Mouse (Mus musculus): ENCODE measurements around the gene Qrfp.
A peak's percentile ranks its signal among the peaks of the same experiment; 100 is the strongest.

Qrfp gene

GRCm38 (mm10) chr2:31810444-31810843, at the start of gene Qrfp:
Qrfp (minus strand) TSS chr2:31810580.
- no peak for DNase-seq

DNA sequence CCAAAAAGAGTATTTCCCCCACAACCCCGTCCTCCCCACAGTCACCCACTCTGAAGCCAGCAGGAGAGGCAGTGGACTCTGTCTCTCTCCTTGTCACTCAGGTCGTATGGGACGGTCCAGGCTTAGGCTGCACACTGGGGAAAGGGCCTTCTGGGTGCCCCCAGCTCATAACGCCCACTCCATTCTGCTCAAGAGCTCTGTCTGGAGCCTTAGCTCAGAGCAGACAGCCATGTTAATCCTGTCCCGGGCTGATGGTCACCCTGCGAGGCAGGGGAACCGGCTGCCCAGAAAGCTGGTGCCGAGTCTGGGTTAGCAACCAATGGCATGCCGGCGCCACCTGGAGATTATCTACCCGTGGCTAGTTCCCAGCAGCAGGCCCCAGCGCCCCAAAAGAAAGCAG, 48.1 kb upstream of the Qrfp start:
- DNase-seq, result no peak

- DNase-seq, result no peak
These were observed 46.8 kb upstream of the Qrfp start for GRCm38 (mm10) chr2:31857180-31857579.

DNA sequence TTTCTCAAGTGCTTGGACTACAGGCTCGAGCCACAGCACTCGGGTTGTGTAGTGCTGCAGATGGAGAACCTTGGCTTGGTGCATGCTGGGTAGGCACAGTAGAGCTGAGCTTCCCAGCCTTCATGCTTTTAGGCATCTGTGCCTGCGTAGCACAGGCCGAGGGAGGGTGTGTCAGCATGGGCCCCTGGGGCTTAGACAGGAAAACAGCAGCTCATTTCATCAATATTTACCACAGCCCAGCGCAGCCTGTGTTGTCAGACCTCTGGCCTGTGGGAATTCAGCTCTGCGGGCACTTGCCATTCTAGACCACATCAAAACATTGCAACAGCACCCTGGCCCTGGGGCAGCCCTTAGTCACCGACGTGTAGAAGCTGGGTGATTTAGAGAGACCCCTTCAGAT, 45.6 kb upstream of the Qrfp start:
- no peak for DNase-seq

DNA sequence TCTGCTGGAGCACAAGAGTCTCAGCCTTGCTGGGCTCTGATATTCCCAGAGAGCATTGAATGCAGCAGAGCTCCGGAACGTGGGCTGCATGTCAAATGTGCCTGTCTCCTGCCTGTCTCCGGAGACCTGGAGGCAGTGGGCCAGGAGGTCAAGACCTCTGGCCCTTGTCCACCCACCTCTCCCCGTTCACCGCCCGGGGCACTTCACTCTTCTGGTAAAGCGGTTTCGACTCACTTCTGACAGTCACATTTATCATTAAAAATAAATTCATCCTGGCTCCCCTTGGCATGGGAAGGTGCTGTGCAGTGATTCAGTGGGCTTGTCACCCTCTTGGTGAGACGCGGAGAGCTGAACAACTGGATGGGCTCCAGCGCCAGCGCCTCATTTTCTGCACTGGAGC, 39.8 kb upstream of the Qrfp start:
- no peak for DNase-seq

DNA sequence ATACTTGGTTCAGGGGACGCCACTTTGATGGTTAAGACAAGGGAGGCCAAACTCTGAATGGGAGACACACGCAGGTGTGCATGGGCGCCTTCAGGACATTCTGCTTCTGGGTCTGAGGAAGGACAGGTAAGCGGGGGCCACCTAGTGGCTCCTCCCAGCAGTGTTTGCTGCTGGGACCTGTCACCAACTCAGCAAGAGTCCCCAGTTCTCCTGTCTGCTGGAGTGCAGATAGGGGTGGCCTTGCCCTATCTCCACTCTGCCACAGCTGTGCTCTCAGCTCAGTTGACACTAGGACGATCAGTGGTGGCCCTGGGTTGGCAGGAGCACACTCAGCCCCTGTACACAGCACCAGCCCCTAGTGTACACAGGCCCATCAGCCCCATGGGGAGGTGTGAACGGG, 37.5 kb upstream of the Qrfp start:
- peak; percentile 29 to 60 for DNase-seq

DNA sequence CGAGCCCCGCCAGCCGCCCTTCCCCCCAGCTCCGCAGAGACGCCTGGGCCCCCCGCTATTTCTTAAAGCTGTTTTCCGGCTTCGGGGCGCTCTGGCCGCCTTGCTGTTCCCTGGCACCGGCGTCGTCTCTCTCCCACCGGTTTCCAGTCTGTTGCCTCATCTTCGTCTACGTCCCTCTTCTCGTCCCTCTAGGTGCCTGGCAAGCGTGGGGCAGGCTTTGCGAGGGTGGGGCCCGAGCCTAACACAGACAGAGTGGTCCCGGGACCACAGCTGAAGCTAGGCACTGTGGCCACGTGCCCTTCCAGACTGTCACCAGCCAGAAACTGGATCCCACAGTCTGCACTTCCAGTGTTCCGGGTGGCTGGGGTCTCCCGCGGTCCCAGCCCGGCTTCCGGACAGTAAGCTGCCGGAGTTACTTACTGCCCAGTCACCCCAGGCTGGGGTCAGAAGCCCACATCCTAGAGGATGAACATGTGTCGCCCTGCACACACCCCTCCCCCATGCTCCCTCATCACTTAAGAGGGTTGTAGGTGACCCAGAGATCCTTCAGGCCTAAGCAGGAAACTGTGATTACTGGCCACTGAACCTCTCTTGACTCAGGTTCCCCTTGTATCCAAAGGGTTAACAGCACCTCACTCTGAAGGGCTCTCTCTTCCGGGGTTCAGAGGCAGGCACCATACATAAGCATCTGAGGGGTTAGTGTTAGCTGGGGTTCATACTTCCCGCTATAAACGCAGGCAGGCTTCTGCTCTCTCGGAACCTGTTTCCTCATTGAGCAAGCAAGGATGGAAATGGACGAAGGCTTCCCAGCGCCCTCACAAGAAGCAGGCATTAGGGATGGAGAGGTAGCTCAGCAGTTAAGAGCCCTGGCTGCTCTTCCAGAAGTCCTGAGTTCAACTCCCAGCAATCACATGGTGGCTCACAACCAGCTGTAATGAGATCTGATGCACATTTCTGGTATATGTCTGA, 36.6 kb upstream of the Qrfp start:
- DNase-seq, result no peak

DNA sequence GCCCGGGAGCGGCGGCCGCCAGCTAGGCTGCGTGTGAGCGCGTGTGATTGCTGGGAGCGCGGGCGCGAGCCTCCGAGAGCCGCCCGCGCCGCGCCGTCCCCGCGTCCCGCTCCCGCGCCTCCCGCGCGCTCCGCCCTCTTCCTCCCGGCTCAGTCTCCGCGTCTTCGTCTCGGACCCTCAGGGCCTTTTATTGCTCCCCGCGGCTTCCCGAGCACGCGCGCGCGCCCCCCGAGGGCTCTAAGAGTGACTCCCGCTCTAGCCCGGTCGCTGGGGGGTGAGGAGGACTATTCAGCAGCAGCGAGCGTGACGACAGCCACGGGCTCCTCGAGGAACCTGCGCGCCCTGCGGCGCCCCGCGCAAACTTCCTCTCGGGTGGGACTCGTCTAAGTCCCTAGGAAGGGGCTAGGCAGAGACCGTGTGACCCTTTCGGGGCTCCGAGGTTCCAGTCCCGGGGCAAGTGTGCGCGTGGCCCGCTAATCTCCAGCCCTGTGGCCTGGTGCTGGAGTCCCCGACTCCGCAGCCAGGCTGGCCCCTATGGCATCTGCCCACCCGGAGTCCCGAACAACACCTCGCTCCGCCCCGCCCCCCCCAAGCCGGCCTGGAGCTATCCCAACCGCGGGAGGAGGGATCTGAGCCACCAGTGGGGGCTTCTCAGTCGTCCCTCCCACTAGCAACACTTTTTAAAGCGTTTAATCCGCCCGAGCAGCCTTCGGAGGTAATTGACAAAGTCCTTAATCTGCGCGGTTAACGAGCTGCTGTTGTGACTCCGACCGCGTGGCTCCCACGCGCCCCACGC, 35.7 kb upstream of the Qrfp start, which contains the start of gene Fibcd1:
Gene Fibcd1 (minus strand): TSS at position 110 of the 796 bp plus-strand sequence.
- DNase-seq, result no peak

- no peak for DNase-seq
These were observed 35.1 kb upstream of the Qrfp start for GRCm38 (mm10) chr2:31845512-31845895.

DNA sequence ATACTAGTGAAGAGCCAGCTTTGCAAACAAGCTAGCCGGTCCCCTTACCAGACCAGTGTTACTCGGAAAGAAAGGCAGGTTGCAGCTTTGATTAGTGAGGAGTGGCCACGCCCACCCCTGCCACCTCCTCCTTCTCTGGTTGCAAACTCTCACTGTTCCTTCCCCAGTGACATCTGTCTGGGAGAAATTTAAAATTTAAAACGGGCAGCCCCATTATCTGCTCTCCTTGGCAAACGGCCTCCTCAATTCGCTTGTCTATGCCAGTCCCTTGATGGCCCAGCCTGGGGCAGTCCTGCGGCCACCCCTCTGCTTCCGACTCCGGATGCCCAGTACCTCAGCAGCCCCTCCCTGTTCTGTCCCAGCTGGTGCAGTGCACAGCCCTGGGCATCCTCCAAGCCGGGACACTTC, 34.4 kb upstream of the Qrfp start:
- DNase-seq, result no peak

- DNase-seq, result peak; percentile 23 to 33
These were observed 28.5 kb upstream of the Qrfp start for GRCm38 (mm10) chr2:31838868-31839267.

- no peak for DNase-seq
These were observed 26.6 kb upstream of the Qrfp start for GRCm38 (mm10) chr2:31836985-31837384.

GRCm38 (mm10) chr2:31836091-31836490, 25.7 kb upstream of the Qrfp start:
- DNase-seq, result peak; percentile 50 to 72

GRCm38 (mm10) chr2:31828311-31828825, 18.0 kb upstream of the Qrfp start:
- no peak for DNase-seq

GRCm38 (mm10) chr2:31827877-31828276, 17.5 kb upstream of the Qrfp start:
- peak; percentile 49 to 60 for DNase-seq

DNA sequence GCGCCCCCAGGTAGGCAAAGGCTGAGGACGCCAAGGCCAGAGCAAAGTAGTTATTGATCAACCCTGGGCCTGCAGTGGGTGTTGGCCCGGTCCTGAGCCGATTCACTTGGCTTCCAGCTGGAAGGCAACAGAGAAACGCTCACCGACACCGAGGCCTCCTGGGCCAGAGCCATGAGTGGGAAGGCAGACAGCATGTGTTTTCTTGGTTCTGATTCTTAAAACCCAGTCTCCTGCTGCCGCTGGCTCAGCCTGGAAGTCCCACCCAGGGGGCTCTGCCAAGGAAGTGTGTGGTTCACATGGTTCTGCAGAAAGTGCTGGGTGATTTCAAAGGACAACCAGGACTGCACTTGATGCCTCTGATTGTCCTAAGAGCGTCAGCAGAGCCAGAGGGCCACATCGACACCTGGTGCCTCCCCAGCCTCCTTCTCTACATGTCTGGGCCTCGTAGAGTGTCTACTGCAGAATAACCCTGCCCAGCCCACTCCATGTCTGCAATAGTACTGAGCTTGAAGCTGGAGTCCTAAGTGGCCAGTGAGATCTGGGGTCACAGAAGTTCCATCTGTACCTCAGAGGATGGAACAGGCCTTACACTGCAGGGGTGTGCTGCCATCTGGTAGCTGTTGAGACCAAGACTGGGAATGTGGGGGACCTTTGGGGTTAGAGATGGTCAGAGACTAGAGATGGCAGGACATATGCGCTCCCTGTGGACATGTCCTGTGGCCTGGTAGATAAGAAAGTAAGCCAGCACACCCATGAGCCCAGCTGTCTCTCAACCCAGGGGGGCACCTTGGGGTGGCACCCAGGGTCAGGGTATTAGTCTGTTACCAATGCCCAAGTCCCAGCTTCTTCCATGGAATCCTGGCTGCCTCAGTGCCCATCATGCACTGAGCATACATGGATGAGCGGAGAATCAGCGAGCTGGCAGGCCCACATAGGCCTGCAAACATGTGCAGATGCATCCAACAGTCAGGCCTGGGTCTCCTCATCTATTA, 16.0 kb upstream of the Qrfp start:
- no peak for DNase-seq

GRCm38 (mm10) chr2:31825469-31825911, 15.1 kb upstream of the Qrfp start:
- no peak for DNase-seq

DNA sequence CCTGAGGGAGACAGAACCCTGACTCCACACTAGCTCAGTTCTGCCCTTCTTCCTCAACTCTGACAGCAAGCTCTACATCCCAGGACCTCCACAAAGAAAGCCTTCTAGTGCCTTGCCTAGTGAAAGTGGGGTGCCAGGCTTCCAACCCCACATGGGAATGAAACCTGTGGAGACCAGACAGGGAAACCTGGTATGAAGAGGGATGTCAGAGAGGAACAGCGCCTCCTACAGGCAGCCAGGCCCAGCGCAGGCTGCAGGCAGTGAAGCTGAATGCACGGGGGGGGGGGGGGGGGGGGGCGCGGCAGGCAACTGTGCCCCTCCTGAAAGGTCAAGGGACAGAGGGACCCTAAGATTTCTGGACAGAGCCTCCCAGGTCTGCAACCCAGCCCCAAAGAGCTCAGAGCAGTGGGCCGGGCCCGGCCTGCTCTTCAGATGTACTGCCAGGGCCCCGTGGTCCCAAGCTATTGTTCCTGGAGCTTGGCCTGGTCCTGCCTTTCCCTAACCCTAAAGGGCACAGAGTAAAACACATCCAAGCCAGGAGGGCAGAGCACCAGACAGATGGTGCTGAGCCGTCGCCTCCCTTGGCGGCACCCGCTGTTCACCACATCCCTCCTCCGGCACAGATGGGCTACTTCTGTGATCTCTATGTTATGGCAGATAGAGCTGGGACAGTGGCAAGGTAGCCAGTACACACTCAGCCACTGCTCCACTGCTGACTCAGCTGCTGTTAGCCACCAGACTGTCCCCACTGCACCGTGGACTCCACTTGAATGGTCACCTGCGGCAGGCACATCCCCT, 13.8 kb upstream of the Qrfp start:
- no peak for DNase-seq

DNA sequence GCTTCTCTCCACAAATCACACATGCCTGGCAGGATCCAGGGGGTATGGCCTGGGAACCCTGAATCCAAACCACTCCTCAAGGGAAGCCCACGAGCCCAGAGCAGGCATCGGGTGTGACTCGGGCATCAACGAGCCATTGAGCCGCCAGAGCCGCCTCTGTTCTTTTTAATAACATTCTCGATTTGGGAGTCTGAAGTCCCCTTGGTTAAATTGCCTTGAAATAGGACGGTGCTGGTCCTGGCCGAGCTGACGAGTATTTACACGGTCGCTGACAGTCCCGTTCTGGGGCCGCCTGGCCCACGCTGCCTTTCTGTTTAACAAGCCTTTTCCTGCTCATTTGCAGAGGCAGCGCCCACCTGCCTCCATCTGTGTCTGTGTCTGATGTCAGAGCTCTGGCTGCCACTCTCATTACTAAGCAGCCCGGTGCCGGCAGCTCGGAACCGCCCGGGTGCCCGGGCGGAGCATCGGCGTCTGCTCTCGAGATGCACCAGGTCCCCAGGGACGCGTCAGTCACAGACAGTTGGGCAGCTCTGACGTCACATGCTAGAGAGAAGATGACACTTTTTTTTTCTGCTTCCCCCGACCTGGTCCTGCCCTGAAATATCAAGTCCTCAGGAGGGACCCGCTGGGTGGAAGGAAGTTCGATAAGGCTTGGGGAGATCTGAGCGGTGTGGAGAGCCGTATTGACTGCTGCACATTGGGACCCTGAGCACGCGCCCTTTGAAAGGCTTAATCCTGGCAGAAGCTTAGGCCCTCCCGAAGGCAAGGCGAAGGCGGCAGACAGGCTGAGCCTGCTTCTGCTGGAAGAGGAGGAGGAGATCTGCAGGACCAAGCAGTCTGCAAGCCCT, 12.4 kb upstream of the Qrfp start:
- no peak for DNase-seq

DNA sequence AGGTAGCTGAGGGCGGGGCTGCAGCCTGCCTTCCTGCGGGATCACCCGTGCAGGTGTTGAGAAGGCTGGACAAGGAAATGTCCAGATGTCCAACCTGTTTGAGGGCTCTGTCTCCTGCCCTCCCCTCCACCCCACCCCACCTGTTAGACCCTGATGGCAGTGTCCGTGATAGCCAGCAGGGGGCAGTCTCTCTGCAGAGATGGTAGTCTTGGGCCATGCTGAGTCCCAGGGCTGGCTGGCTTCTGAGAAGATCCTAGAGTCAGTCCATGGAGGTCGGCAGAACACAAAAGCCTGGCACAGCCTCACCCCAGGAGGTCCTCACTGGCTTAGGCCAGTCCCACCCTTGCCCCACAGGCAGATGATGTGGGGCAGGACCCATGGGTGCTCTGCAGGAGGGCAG, 5.0 kb upstream of the Qrfp start:
- DNase-seq, result peak; percentile 52 to 78
